Mouse (Mus musculus) ovary, postnatal 36 days (tissue): ENCODE measurements around the gene Dupd1.
A peak's percentile ranks its signal among the peaks of the same experiment; 100 is the strongest.

ENCODE experiments used
- DNase-seq: peaks from one replicate; pipeline ENCODE4 v3.0.0; 2022; ENCODE audit warnings: low spot score, mixed read lengths

Dupd1 gene

GRCm38 (mm10) chr14:21714486-21714885 is at the start of gene Dupd1:
Gene Dupd1, minus strand, starts transcription at chr14:21714576.
- DNase-seq = no peak

GRCm38 (mm10) chr14:21763736-21764135 is 49.4 kb upstream of the Dupd1 start:
- no peak for DNase-seq

GRCm38 (mm10) chr14:21761560-21761959 is 47.2 kb upstream of the Dupd1 start:
- no peak for DNase-seq

GRCm38 (mm10) chr14:21753367-21753766 is 39.0 kb upstream of the Dupd1 start:
- DNase-seq = no peak

GRCm38 (mm10) chr14:21752411-21752810 is 38.0 kb upstream of the Dupd1 start:
- DNase-seq = no peak

- DNase-seq = peak; percentile 69
Measured at GRCm38 (mm10) chr14:21750881-21751542, 36.6 kb upstream of the Dupd1 start, which contains the start of gene Dusp13. Gene Dusp13, minus strand, starts transcription at chr14:21751181.

GRCm38 (mm10) chr14:21750008-21750880 is 35.9 kb upstream of the Dupd1 start, which contains the start of gene Samd8:
Gene Samd8, plus strand, starts transcription at chr14:21750531.
- DNase-seq = peak; percentile 85

GRCm38 (mm10) chr14:21748142-21748870 is 33.9 kb upstream of the Dupd1 start:
- DNase-seq = peak; percentile 34

- no peak for DNase-seq
Measured at GRCm38 (mm10) chr14:21747436-21748141, 33.2 kb upstream of the Dupd1 start.

GRCm38 (mm10) chr14:21746846-21747245 is 32.5 kb upstream of the Dupd1 start:
- DNase-seq = no peak

GRCm38 (mm10) chr14:21746251-21746650 is 31.9 kb upstream of the Dupd1 start:
- DNase-seq = no peak

- DNase-seq = no peak
Measured at GRCm38 (mm10) chr14:21745149-21745548, 30.8 kb upstream of the Dupd1 start.

- no peak for DNase-seq
Measured at GRCm38 (mm10) chr14:21744169-21744568, 29.8 kb upstream of the Dupd1 start.

GRCm38 (mm10) chr14:21742441-21742840 is 28.1 kb upstream of the Dupd1 start:
- DNase-seq = no peak

- DNase-seq = peak; percentile 81
Measured at GRCm38 (mm10) chr14:21741786-21742185, 27.4 kb upstream of the Dupd1 start.

GRCm38 (mm10) chr14:21741314-21741713 is 26.9 kb upstream of the Dupd1 start:
- no peak for DNase-seq

- DNase-seq = no peak
Measured at GRCm38 (mm10) chr14:21740345-21740744, 26.0 kb upstream of the Dupd1 start.

- no peak for DNase-seq
Measured at GRCm38 (mm10) chr14:21733131-21733905, 18.9 kb upstream of the Dupd1 start.

GRCm38 (mm10) chr14:21729936-21730335 is 15.6 kb upstream of the Dupd1 start:
- no peak for DNase-seq

- DNase-seq = no peak
Measured at GRCm38 (mm10) chr14:21729031-21729732, 14.8 kb upstream of the Dupd1 start.
